Mouse (Mus musculus) kidney, adult 2 months (tissue): ENCODE measurements around the gene Ttyh3. TPM values are rescaled to one million over a fixed set of nuclear protein-coding genes. Genes with fewer than 3 reads are reported as not detected.

Experiments
- DNase-seq: peaks from one replicate; pipeline ENCODE4 v3.0.0; 2021
- H3K27ac ChIP-seq: fragments of 200-500 bp; 2 replicates; pipeline ENCODE4 v1.5.1; 2012; ENCODE audit warnings: low read depth, low read length, control low read depth, inconsistent platforms; ENCODE audit not compliant: insufficient read depth
- H3K27me3 ChIP-seq: fragments of 200-500 bp; replicated peaks from 2 replicates; pipeline ENCODE4 v1.6.1; 2012; ENCODE audit warnings: mild to moderate bottlenecking, moderate library complexity, low read length, inconsistent platforms; ENCODE audit not compliant: control insufficient read depth, insufficient read depth
- H3K36me3 ChIP-seq: fragments of 200-500 bp; 2 replicates; pipeline ENCODE4 v1.6.1; 2012; ENCODE audit warnings: mild to moderate bottlenecking, moderate library complexity, low read length, inconsistent platforms; ENCODE audit not compliant: control insufficient read depth, insufficient read depth
- H3K4me1 ChIP-seq: fragments of 200-500 bp; 2 replicates; pipeline ENCODE4 v1.6.1; 2011; ENCODE audit warnings: low read length; ENCODE audit not compliant: control insufficient read depth, insufficient read depth
- H3K4me3 ChIP-seq: fragments of 200-500 bp; 2 replicates; pipeline ENCODE4 v1.5.1; 2011; ENCODE audit warnings: mild to moderate bottlenecking, low read depth, low read length, control low read depth; ENCODE audit not compliant: insufficient read depth
- CTCF ChIP-seq: fragments of 200-500 bp; conservative IDR thresholded peaks from 2 replicates; pipeline ENCODE4 v1.5.1; 2011; ENCODE audit warnings: low read depth, mild to moderate bottlenecking, control low read depth, low read length, moderate library complexity, mixed read lengths; ENCODE audit not compliant: insufficient read depth, insufficient read length
- POLR2A ChIP-seq: fragments of 200-500 bp; IDR thresholded peaks from one replicate; pipeline ENCODE4 v1.6.1; 2011; ENCODE audit warnings: low read depth, low read length, control low read depth
- WGBS: fragments of 180-500 bp; shearing (Covaris S2); methylation state at CpG from one replicate; pipeline ENCODE4 v1.1.7; 2018; 5-methylcytosine and 5-hydroxymethylcytosine counted together
- polyA plus RNA-seq: library from polyadenylated mRNA; depleted of rRNA; stranded (reverse); fragments of >200 nt; gene quantifications from 2 replicates; pipeline ENCODE4 v1.2.3, GENCODE M21; 2012

The Ttyh3 gene
- polyA plus RNA-seq, 1 experiment = 35.6 TPM

GRCm38 (mm10) chr5:140619895-140620736, 28.7 kb downstream of the Ttyh3 start:
- Histone ChIP-seq H3K36me3 (no peaks in the 10 kb centered on the region), H3K4me3 (no peak overlapping the region)
- 53% methylated on average over 7 of the region's 7 CpGs for WGBS

GRCm38 (mm10) chr5:140619151-140619771, 29.6 kb downstream of the Ttyh3 start:
- H3K4me1 ChIP-seq = no peaks in the 10 kb centered on the region
- H3K4me3 ChIP-seq = no peak overlapping the region
- H3K27me3 ChIP-seq = no peaks in the 10 kb centered on the region
- no peak overlapping the region for H3K27ac ChIP-seq
- peak; percentile 79 for DNase-seq
- TF ChIP-seq CTCF (peak; percentile 82), POLR2A (no peak)
- no peaks in the 10 kb centered on the region for H3K36me3 ChIP-seq
- whole genome bisulfite sequencing = 16% methylated on average over 6 of the region's 6 CpGs

More at GRCm38 (mm10) chr5:140619895-140620736, 28.7 kb downstream of the Ttyh3 start:
- no peak overlapping the region for H3K27ac ChIP-seq
- DNase-seq = no peak
- no peaks in the 10 kb centered on the region for H3K27me3 ChIP-seq
- no peaks in the 10 kb centered on the region for H3K4me1 ChIP-seq
- no peak for TF ChIP-seq CTCF
- no peak for TF ChIP-seq POLR2A

- H3K27ac ChIP-seq = no peak overlapping the region
- TF ChIP-seq POLR2A (no peak), CTCF (no peak)
- H3K4me1 ChIP-seq = no peaks in the 10 kb centered on the region
- peak; percentile 59 for DNase-seq
- H3K36me3 ChIP-seq = no peaks in the 10 kb centered on the region
- WGBS = 67% methylated on average over 5 of the region's 5 CpGs
- H3K4me3 ChIP-seq = no peak overlapping the region
- no peaks in the 10 kb centered on the region for H3K27me3 ChIP-seq
Observed at GRCm38 (mm10) chr5:140617714-140618113, 31.1 kb downstream of the Ttyh3 start.

- Histone ChIP-seq H3K4me3 (no peak overlapping the region), H3K36me3 (no peaks in the 10 kb centered on the region), H3K27ac (peak overlapping the region; percentile 37; the same call in 1 of the 2 replicates), H3K27me3 (no peaks in the 10 kb centered on the region), H3K4me1 (no peaks in the 10 kb centered on the region)
- TF ChIP-seq POLR2A (no peak), CTCF (no peak)
- DNase-seq = no peak
- 70% methylated on average over 9 of the region's 9 CpGs for WGBS
Observed at GRCm38 (mm10) chr5:140616691-140617090, 32.1 kb downstream of the Ttyh3 start.

- Histone ChIP-seq H3K27ac (no peak overlapping the region), H3K36me3 (no peaks in the 10 kb centered on the region), H3K27me3 (no peaks in the 10 kb centered on the region), H3K4me3 (no peak overlapping the region), H3K4me1 (no peaks in the 10 kb centered on the region)
- no peak for DNase-seq
- TF ChIP-seq POLR2A = no peak
- no peak for TF ChIP-seq CTCF
- 84% methylated on average over 6 of the region's 6 CpGs for WGBS
Observed at GRCm38 (mm10) chr5:140616110-140616503, 32.7 kb downstream of the Ttyh3 start.

- H3K27me3 ChIP-seq = no peaks in the 10 kb centered on the region
- H3K4me1 ChIP-seq = no peaks in the 10 kb centered on the region
- TF ChIP-seq CTCF (no peak), POLR2A (no peak)
- no peaks in the 10 kb centered on the region for H3K36me3 ChIP-seq
- H3K4me3 ChIP-seq = no peak overlapping the region
- H3K27ac ChIP-seq = no peak overlapping the region
- no peak for DNase-seq
- WGBS = 76% methylated on average over 10 of the region's 10 CpGs
Observed at GRCm38 (mm10) chr5:140615321-140616109, 33.3 kb downstream of the Ttyh3 start.

- no peak overlapping the region for H3K27ac ChIP-seq
- TF ChIP-seq CTCF = no peak
- no peak for TF ChIP-seq POLR2A
- 85% methylated on average over 4 of the region's 4 CpGs for WGBS
- no peaks in the 10 kb centered on the region for H3K36me3 ChIP-seq
- no peaks in the 10 kb centered on the region for H3K27me3 ChIP-seq
- no peak overlapping the region for H3K4me3 ChIP-seq
- DNase-seq = no peak
- H3K4me1 ChIP-seq = no peaks in the 10 kb centered on the region
Observed at GRCm38 (mm10) chr5:140614837-140615236, 34.0 kb downstream of the Ttyh3 start.
